Mouse (Mus musculus) brain, embryonic 14.5 days (tissue): ENCODE data around the gene Nusap1.

Source experiments
- CTCF ChIP-seq: fragments of 200-500 bp; IDR thresholded peaks from 2 replicates; pipeline ENCODE4 v1.5.1; 2012; ENCODE audit warnings: inconsistent platforms, mild to moderate bottlenecking, moderate library complexity, borderline replicate concordance; ENCODE audit not compliant: insufficient read depth, insufficient read length; ENCODE audit errors: extremely low read depth
- POLR2A ChIP-seq: fragments of 200-500 bp; IDR thresholded peaks from 2 replicates; pipeline ENCODE4 v1.6.1; 2012; ENCODE audit warnings: mild to moderate bottlenecking, inconsistent platforms, borderline replicate concordance; ENCODE audit not compliant: poor library complexity, insufficient read depth, insufficient read length, severe bottlenecking; ENCODE audit errors: extremely low read depth

GRCm38 (mm10) chr2:119596781-119597330, 21.2 kb upstream of the Nusap1 start:
- TF ChIP-seq CTCF (no peak), POLR2A (no peak)
